Mouse (Mus musculus): ENCODE measurements around the gene Itga9. TPM values are rescaled to one million over a fixed set of nuclear protein-coding genes. Genes with fewer than 3 reads are reported as not detected.

Itga9 gene
- polyA plus RNA-seq, 1 experiment from 2014 or later, result 2.4 TPM

- Histone ChIP-seq H3K4me3 (replicated peaks; ENCODE audit: low read depth, low read length) (no peak overlapping the region), H3K4me2 (ENCODE audit: low read length) (no peak overlapping the region), H3K27ac (replicated peaks; ENCODE audit: low read depth, low read length) (no peak overlapping the region), H3K9me3 (ENCODE audit: control insufficient read depth, low read length) (no peaks in the 10 kb centered on the region), H3K4me1 (ENCODE audit: control insufficient read depth, insufficient read depth, low read length) (no peaks in the 10 kb centered on the region), H3K27me3 (ENCODE audit: control insufficient read depth, insufficient read depth, low read length) (no peaks in the 10 kb centered on the region), H3K9ac (replicated peaks; ENCODE audit: low read length) (no peak overlapping the region), H3K36me3 (ENCODE audit: control insufficient read depth, insufficient read depth, low read length) (no peaks in the 10 kb centered on the region)
- WGBS, result 65% methylated on average over 8 of the region's 8 CpGs
- no peak for DNase-seq
- no peak for ATAC-seq (ENCODE audit: low FRiP score, low TSS enrichment)
These were observed 195.4 kb downstream of the Itga9 start for GRCm38 (mm10) chr9:118801910-118802287.

- H3K36me3 ChIP-seq (ENCODE audit: control insufficient read depth, insufficient read depth, low read length), result no peaks in the 10 kb centered on the region
- no peak overlapping the region for H3K9ac ChIP-seq (replicated peaks; ENCODE audit: low read length)
- no peaks in the 10 kb centered on the region for H3K27me3 ChIP-seq (ENCODE audit: control insufficient read depth, insufficient read depth, low read length)
- ATAC-seq (ENCODE audit: low FRiP score, low TSS enrichment), result no peak
- H3K4me2 ChIP-seq (ENCODE audit: low read length), result no peak overlapping the region
- WGBS, result 94% methylated on average over 11 of the region's 11 CpGs
- H3K9me3 ChIP-seq (ENCODE audit: control insufficient read depth, low read length), result no peaks in the 10 kb centered on the region
- no peak overlapping the region for H3K4me3 ChIP-seq (replicated peaks; ENCODE audit: low read depth, low read length)
- DNase-seq, result no peak
- no peak overlapping the region for H3K27ac ChIP-seq (replicated peaks; ENCODE audit: low read depth, low read length)
- H3K4me1 ChIP-seq (ENCODE audit: control insufficient read depth, insufficient read depth, low read length), result no peaks in the 10 kb centered on the region
These were observed 195.9 kb downstream of the Itga9 start for GRCm38 (mm10) chr9:118802380-118802779.

- Histone ChIP-seq H3K4me2 (ENCODE audit: low read length) (no peak overlapping the region), H3K27me3 (ENCODE audit: control insufficient read depth, insufficient read depth, low read length) (no peaks in the 10 kb centered on the region), H3K9me3 (ENCODE audit: control insufficient read depth, low read length) (no peaks in the 10 kb centered on the region), H3K9ac (replicated peaks; ENCODE audit: low read length) (no peak overlapping the region), H3K36me3 (ENCODE audit: control insufficient read depth, insufficient read depth, low read length) (no peaks in the 10 kb centered on the region), H3K4me3 (replicated peaks; ENCODE audit: low read depth, low read length) (no peak overlapping the region), H3K4me1 (ENCODE audit: control insufficient read depth, insufficient read depth, low read length) (no peaks in the 10 kb centered on the region), H3K27ac (replicated peaks; ENCODE audit: low read depth, low read length) (no peak overlapping the region)
- WGBS, result 92% methylated on average over 6 of the region's 6 CpGs
- no peak for DNase-seq
- no peak for ATAC-seq (ENCODE audit: low FRiP score, low TSS enrichment)
These were observed 199.2 kb downstream of the Itga9 start for GRCm38 (mm10) chr9:118805740-118806139.

- DNase-seq, result no peak
- 96% methylated on average over 3 of the region's 3 CpGs for WGBS
- H3K9ac ChIP-seq (replicated peaks; ENCODE audit: low read length), result no peak overlapping the region
- no peaks in the 10 kb centered on the region for H3K9me3 ChIP-seq (ENCODE audit: control insufficient read depth, low read length)
- no peaks in the 10 kb centered on the region for H3K27me3 ChIP-seq (ENCODE audit: control insufficient read depth, insufficient read depth, low read length)
- H3K36me3 ChIP-seq (ENCODE audit: control insufficient read depth, insufficient read depth, low read length), result no peaks in the 10 kb centered on the region
- H3K4me3 ChIP-seq (replicated peaks; ENCODE audit: low read depth, low read length), result no peak overlapping the region
- no peak overlapping the region for H3K4me2 ChIP-seq (ENCODE audit: low read length)
- ATAC-seq (ENCODE audit: low FRiP score, low TSS enrichment), result no peak
- H3K27ac ChIP-seq (replicated peaks; ENCODE audit: low read depth, low read length), result no peak overlapping the region
- H3K4me1 ChIP-seq (ENCODE audit: control insufficient read depth, insufficient read depth, low read length), result no peaks in the 10 kb centered on the region
These were observed 201.2 kb downstream of the Itga9 start for GRCm38 (mm10) chr9:118807669-118808068.

- 95% methylated on average over 7 of the region's 7 CpGs for WGBS
- H3K27me3 ChIP-seq (ENCODE audit: control insufficient read depth, insufficient read depth, low read length), result no peaks in the 10 kb centered on the region
- no peaks in the 10 kb centered on the region for H3K4me1 ChIP-seq (ENCODE audit: control insufficient read depth, insufficient read depth, low read length)
These were observed 205.7 kb downstream of the Itga9 start for GRCm38 (mm10) chr9:118812221-118812620.

GRCm38 (mm10) chr9:118813492-118813891, 207.0 kb downstream of the Itga9 start:
- Histone ChIP-seq H3K27ac (replicated peaks; ENCODE audit: low read depth, low read length) (no peak overlapping the region), H3K4me2 (ENCODE audit: low read length) (no peak overlapping the region), H3K9me3 (ENCODE audit: control insufficient read depth, low read length) (no peaks in the 10 kb centered on the region), H3K9ac (replicated peaks; ENCODE audit: low read length) (no peak overlapping the region), H3K36me3 (ENCODE audit: control insufficient read depth, insufficient read depth, low read length) (no peaks in the 10 kb centered on the region), H3K27me3 (ENCODE audit: control insufficient read depth, insufficient read depth, low read length) (no peaks in the 10 kb centered on the region), H3K4me3 (replicated peaks; ENCODE audit: low read depth, low read length) (no peak overlapping the region), H3K4me1 (ENCODE audit: control insufficient read depth, insufficient read depth, low read length) (no peaks in the 10 kb centered on the region)
- WGBS, result 88% methylated on average over 5 of the region's 5 CpGs
- ATAC-seq (ENCODE audit: low FRiP score, low TSS enrichment) (no peak), DNase-seq (no peak)

More at GRCm38 (mm10) chr9:118812221-118812620, 205.7 kb downstream of the Itga9 start:
- no peak for ATAC-seq (ENCODE audit: low FRiP score, low TSS enrichment)
- no peak overlapping the region for H3K4me3 ChIP-seq (replicated peaks; ENCODE audit: low read depth, low read length)
- H3K9me3 ChIP-seq (ENCODE audit: control insufficient read depth, low read length), result no peaks in the 10 kb centered on the region
- no peak overlapping the region for H3K27ac ChIP-seq (replicated peaks; ENCODE audit: low read depth, low read length)
- no peak overlapping the region for H3K4me2 ChIP-seq (ENCODE audit: low read length)
- H3K36me3 ChIP-seq (ENCODE audit: control insufficient read depth, insufficient read depth, low read length), result no peaks in the 10 kb centered on the region
- DNase-seq, result no peak
- no peak overlapping the region for H3K9ac ChIP-seq (replicated peaks; ENCODE audit: low read length)

GRCm38 (mm10) chr9:118814056-118814455, 207.6 kb downstream of the Itga9 start:
- no peaks in the 10 kb centered on the region for H3K27me3 ChIP-seq (ENCODE audit: control insufficient read depth, insufficient read depth, low read length)
- H3K9me3 ChIP-seq (ENCODE audit: control insufficient read depth, low read length), result no peaks in the 10 kb centered on the region
- H3K4me3 ChIP-seq (replicated peaks; ENCODE audit: low read depth, low read length), result no peak overlapping the region
- no peak overlapping the region for H3K9ac ChIP-seq (replicated peaks; ENCODE audit: low read length)
- ATAC-seq (ENCODE audit: low FRiP score, low TSS enrichment) (no peak), DNase-seq (no peak)
- no peak overlapping the region for H3K4me2 ChIP-seq (ENCODE audit: low read length)
- H3K36me3 ChIP-seq (ENCODE audit: control insufficient read depth, insufficient read depth, low read length), result no peaks in the 10 kb centered on the region
- 92% methylated on average over 16 of the region's 16 CpGs for WGBS
- no peaks in the 10 kb centered on the region for H3K4me1 ChIP-seq (ENCODE audit: control insufficient read depth, insufficient read depth, low read length)
- H3K27ac ChIP-seq (replicated peaks; ENCODE audit: low read depth, low read length), result no peak overlapping the region

GRCm38 (mm10) chr9:118814461-118814860, 208.0 kb downstream of the Itga9 start:
- Histone ChIP-seq H3K9ac (replicated peaks; ENCODE audit: low read length) (no peak overlapping the region), H3K36me3 (ENCODE audit: control insufficient read depth, insufficient read depth, low read length) (no peaks in the 10 kb centered on the region), H3K27me3 (ENCODE audit: control insufficient read depth, insufficient read depth, low read length) (no peaks in the 10 kb centered on the region), H3K4me1 (ENCODE audit: control insufficient read depth, insufficient read depth, low read length) (no peaks in the 10 kb centered on the region), H3K4me2 (ENCODE audit: low read length) (no peak overlapping the region), H3K4me3 (replicated peaks; ENCODE audit: low read depth, low read length) (no peak overlapping the region), H3K27ac (replicated peaks; ENCODE audit: low read depth, low read length) (no peak overlapping the region), H3K9me3 (ENCODE audit: control insufficient read depth, low read length) (no peaks in the 10 kb centered on the region)
- ATAC-seq (ENCODE audit: low FRiP score, low TSS enrichment) (no peak), DNase-seq (no peak)
- WGBS, result 80% methylated on average over 8 of the region's 8 CpGs

GRCm38 (mm10) chr9:118815543-118815942, 209.1 kb downstream of the Itga9 start:
- no peaks in the 10 kb centered on the region for H3K36me3 ChIP-seq (ENCODE audit: control insufficient read depth, insufficient read depth, low read length)
- no peak overlapping the region for H3K4me3 ChIP-seq (replicated peaks; ENCODE audit: low read depth, low read length)
- H3K27me3 ChIP-seq (ENCODE audit: control insufficient read depth, insufficient read depth, low read length), result no peaks in the 10 kb centered on the region
- 96% methylated on average over 8 of the region's 8 CpGs for WGBS
- H3K27ac ChIP-seq (replicated peaks; ENCODE audit: low read depth, low read length), result no peak overlapping the region
- H3K4me1 ChIP-seq (ENCODE audit: control insufficient read depth, insufficient read depth, low read length), result no peaks in the 10 kb centered on the region
- H3K9me3 ChIP-seq (ENCODE audit: control insufficient read depth, low read length), result no peaks in the 10 kb centered on the region
- no peak overlapping the region for H3K4me2 ChIP-seq (ENCODE audit: low read length)
- ATAC-seq (ENCODE audit: low FRiP score, low TSS enrichment), result no peak
- DNase-seq, result no peak
- no peak overlapping the region for H3K9ac ChIP-seq (replicated peaks; ENCODE audit: low read length)
